Mouse (Mus musculus): ENCODE measurements around the gene Olfr569. TPM values are rescaled to one million over a fixed set of nuclear protein-coding genes. Genes with fewer than 3 reads are reported as not detected.

The Olfr569 gene
- not detected in 2 replicates for polyA plus RNA-seq (2011; ENCODE audit: insufficient read depth, insufficient read length, low read depth, missing spikeins)

GRCm38 (mm10) chr7:102890782-102891181 is at the start of gene Olfr569:
Olfr569 (minus strand) TSS chr7:102890882.
- no peak within 1 kb of the TSS for H3K4me3 ChIP-seq (ENCODE audit: low read depth, low read length)
- no peak within 1 kb of the TSS for H3K27ac ChIP-seq (ENCODE audit: insufficient read depth, low read length)
- H3K27me3 ChIP-seq (ENCODE audit: control insufficient read depth, insufficient read depth, low read length, poor library complexity, severe bottlenecking) = no peaks in the 10 kb centered on the region
- H3K9ac ChIP-seq (ENCODE audit: low read depth, poor library complexity, severe bottlenecking) = no peak within 1 kb of the TSS
- no peaks in the 10 kb centered on the region for H3K9me3 ChIP-seq (replicated peaks; ENCODE audit: control insufficient read depth, insufficient read depth, low read length, poor library complexity, severe bottlenecking)
- H3K4me1 ChIP-seq (ENCODE audit: control insufficient read depth, insufficient read depth, low read length) = no peaks in the 10 kb centered on the region
- H3K36me3 ChIP-seq (ENCODE audit: control insufficient read depth, insufficient read depth, low read length, poor library complexity, severe bottlenecking) = no peaks in the 10 kb centered on the region
- no peak for TF ChIP-seq POLR2A (IDR thresholded peaks at IDR 0.05; ENCODE audit: insufficient read depth, low read length)
- no peak for TF ChIP-seq CTCF (IDR thresholded peaks at IDR 0.05; ENCODE audit: low read depth, low read length)
- TF ChIP-seq EP300 (IDR thresholded peaks at IDR 0.05; ENCODE audit: insufficient read depth, low read depth, low read length) = no peak

- H3K9me3 ChIP-seq (replicated peaks; ENCODE audit: control insufficient read depth, insufficient read depth, low read length, poor library complexity, severe bottlenecking) = no peaks in the 10 kb centered on the region
- no peaks in the 10 kb centered on the region for H3K36me3 ChIP-seq (ENCODE audit: control insufficient read depth, insufficient read depth, low read length, poor library complexity, severe bottlenecking)
- no peaks in the 10 kb centered on the region for H3K4me1 ChIP-seq (ENCODE audit: control insufficient read depth, insufficient read depth, low read length)
- H3K27me3 ChIP-seq (ENCODE audit: control insufficient read depth, insufficient read depth, low read length, poor library complexity, severe bottlenecking) = no peaks in the 10 kb centered on the region
- H3K4me3 ChIP-seq (ENCODE audit: low read depth, low read length) = no peak overlapping the region
- H3K27ac ChIP-seq (ENCODE audit: insufficient read depth, low read length) = no peak overlapping the region
- H3K9ac ChIP-seq (ENCODE audit: low read depth, poor library complexity, severe bottlenecking) = no peak overlapping the region
- no peak for TF ChIP-seq POLR2A (IDR thresholded peaks at IDR 0.05; ENCODE audit: insufficient read depth, low read length)
- TF ChIP-seq CTCF (IDR thresholded peaks at IDR 0.05; ENCODE audit: low read depth, low read length) = no peak
- TF ChIP-seq EP300 (IDR thresholded peaks at IDR 0.05; ENCODE audit: insufficient read depth, low read depth, low read length) = no peak
Measured at GRCm38 (mm10) chr7:102927105-102927504, 36.4 kb upstream of the Olfr569 start.

- no peak within 1 kb of the TSS for H3K9ac ChIP-seq (ENCODE audit: low read depth, poor library complexity, severe bottlenecking)
- no peaks in the 10 kb centered on the region for H3K4me1 ChIP-seq (ENCODE audit: control insufficient read depth, insufficient read depth, low read length)
- no peaks in the 10 kb centered on the region for H3K27me3 ChIP-seq (ENCODE audit: control insufficient read depth, insufficient read depth, low read length, poor library complexity, severe bottlenecking)
- TF ChIP-seq EP300 (IDR thresholded peaks at IDR 0.05; ENCODE audit: insufficient read depth, low read depth, low read length) (no peak), POLR2A (IDR thresholded peaks at IDR 0.05; ENCODE audit: insufficient read depth, low read length) (no peak), CTCF (IDR thresholded peaks at IDR 0.05; ENCODE audit: low read depth, low read length) (no peak)
- H3K27ac ChIP-seq (ENCODE audit: insufficient read depth, low read length) = no peak within 1 kb of the TSS
- H3K4me3 ChIP-seq (ENCODE audit: low read depth, low read length) = no peak within 1 kb of the TSS
- H3K36me3 ChIP-seq (ENCODE audit: control insufficient read depth, insufficient read depth, low read length, poor library complexity, severe bottlenecking) = no peaks in the 10 kb centered on the region
- H3K9me3 ChIP-seq (replicated peaks; ENCODE audit: control insufficient read depth, insufficient read depth, low read length, poor library complexity, severe bottlenecking) = no peaks in the 10 kb centered on the region
Measured at GRCm38 (mm10) chr7:102924109-102924508, 33.4 kb upstream of the Olfr569 start, which contains the start of gene Olfr572. Olfr572 (plus strand) TSS chr7:102924409.

GRCm38 (mm10) chr7:102919632-102920031 is 28.9 kb upstream of the Olfr569 start:
- no peaks in the 10 kb centered on the region for H3K4me1 ChIP-seq (ENCODE audit: control insufficient read depth, insufficient read depth, low read length)

GRCm38 (mm10) chr7:102917032-102917875 is 26.6 kb upstream of the Olfr569 start, which contains the start of gene Olfr571:
Olfr571 (minus strand) TSS chr7:102917536.
- no peak for TF ChIP-seq EP300 (IDR thresholded peaks at IDR 0.05; ENCODE audit: insufficient read depth, low read depth, low read length)
- no peak for TF ChIP-seq CTCF (IDR thresholded peaks at IDR 0.05; ENCODE audit: low read depth, low read length)
- TF ChIP-seq POLR2A (IDR thresholded peaks at IDR 0.05; ENCODE audit: insufficient read depth, low read length) = no peak
- H3K4me3 ChIP-seq (ENCODE audit: low read depth, low read length) = no peak within 1 kb of the TSS

More at GRCm38 (mm10) chr7:102919632-102920031, 28.9 kb upstream of the Olfr569 start:
- TF ChIP-seq CTCF (IDR thresholded peaks at IDR 0.05; ENCODE audit: low read depth, low read length) (no peak), POLR2A (IDR thresholded peaks at IDR 0.05; ENCODE audit: insufficient read depth, low read length) (no peak), EP300 (IDR thresholded peaks at IDR 0.05; ENCODE audit: insufficient read depth, low read depth, low read length) (no peak)
- H3K4me3 ChIP-seq (ENCODE audit: low read depth, low read length) = no peak overlapping the region
- H3K27ac ChIP-seq (ENCODE audit: insufficient read depth, low read length) = no peak overlapping the region
- no peaks in the 10 kb centered on the region for H3K9me3 ChIP-seq (replicated peaks; ENCODE audit: control insufficient read depth, insufficient read depth, low read length, poor library complexity, severe bottlenecking)
- no peaks in the 10 kb centered on the region for H3K36me3 ChIP-seq (ENCODE audit: control insufficient read depth, insufficient read depth, low read length, poor library complexity, severe bottlenecking)
- H3K9ac ChIP-seq (ENCODE audit: low read depth, poor library complexity, severe bottlenecking) = no peak overlapping the region
- H3K27me3 ChIP-seq (ENCODE audit: control insufficient read depth, insufficient read depth, low read length, poor library complexity, severe bottlenecking) = no peaks in the 10 kb centered on the region

GRCm38 (mm10) chr7:102916405-102916804 is 25.7 kb upstream of the Olfr569 start:
- no peaks in the 10 kb centered on the region for H3K4me1 ChIP-seq (ENCODE audit: control insufficient read depth, insufficient read depth, low read length)
- no peak for TF ChIP-seq CTCF (IDR thresholded peaks at IDR 0.05; ENCODE audit: low read depth, low read length)
- no peaks in the 10 kb centered on the region for H3K9me3 ChIP-seq (replicated peaks; ENCODE audit: control insufficient read depth, insufficient read depth, low read length, poor library complexity, severe bottlenecking)

More at GRCm38 (mm10) chr7:102917032-102917875, 26.6 kb upstream of the Olfr569 start, which contains the start of gene Olfr571:
- no peaks in the 10 kb centered on the region for H3K27me3 ChIP-seq (ENCODE audit: control insufficient read depth, insufficient read depth, low read length, poor library complexity, severe bottlenecking)
- H3K4me1 ChIP-seq (ENCODE audit: control insufficient read depth, insufficient read depth, low read length) = no peaks in the 10 kb centered on the region
- no peaks in the 10 kb centered on the region for H3K36me3 ChIP-seq (ENCODE audit: control insufficient read depth, insufficient read depth, low read length, poor library complexity, severe bottlenecking)
- H3K9me3 ChIP-seq (replicated peaks; ENCODE audit: control insufficient read depth, insufficient read depth, low read length, poor library complexity, severe bottlenecking) = no peaks in the 10 kb centered on the region
- no peak within 1 kb of the TSS for H3K27ac ChIP-seq (ENCODE audit: insufficient read depth, low read length)
- no peak within 1 kb of the TSS for H3K9ac ChIP-seq (ENCODE audit: low read depth, poor library complexity, severe bottlenecking)

More at GRCm38 (mm10) chr7:102916405-102916804, 25.7 kb upstream of the Olfr569 start:
- H3K36me3 ChIP-seq (ENCODE audit: control insufficient read depth, insufficient read depth, low read length, poor library complexity, severe bottlenecking) = no peaks in the 10 kb centered on the region
- H3K27ac ChIP-seq (ENCODE audit: insufficient read depth, low read length) = no peak overlapping the region
- H3K9ac ChIP-seq (ENCODE audit: low read depth, poor library complexity, severe bottlenecking) = no peak overlapping the region
- H3K4me3 ChIP-seq (ENCODE audit: low read depth, low read length) = no peak overlapping the region
- H3K27me3 ChIP-seq (ENCODE audit: control insufficient read depth, insufficient read depth, low read length, poor library complexity, severe bottlenecking) = no peaks in the 10 kb centered on the region

All from ES-Bruce4 (cell line).